Mouse (Mus musculus): ENCODE measurements around the gene Rpn1. TPM values are rescaled to one million over a fixed set of nuclear protein-coding genes. Genes with fewer than 3 reads are reported as not detected.
A peak's percentile ranks its signal among the peaks of the same experiment; 100 is the strongest.

Gene Rpn1
- polyA plus RNA-seq, 1 experiment from 2014 or later, result 468 TPM

DNA sequence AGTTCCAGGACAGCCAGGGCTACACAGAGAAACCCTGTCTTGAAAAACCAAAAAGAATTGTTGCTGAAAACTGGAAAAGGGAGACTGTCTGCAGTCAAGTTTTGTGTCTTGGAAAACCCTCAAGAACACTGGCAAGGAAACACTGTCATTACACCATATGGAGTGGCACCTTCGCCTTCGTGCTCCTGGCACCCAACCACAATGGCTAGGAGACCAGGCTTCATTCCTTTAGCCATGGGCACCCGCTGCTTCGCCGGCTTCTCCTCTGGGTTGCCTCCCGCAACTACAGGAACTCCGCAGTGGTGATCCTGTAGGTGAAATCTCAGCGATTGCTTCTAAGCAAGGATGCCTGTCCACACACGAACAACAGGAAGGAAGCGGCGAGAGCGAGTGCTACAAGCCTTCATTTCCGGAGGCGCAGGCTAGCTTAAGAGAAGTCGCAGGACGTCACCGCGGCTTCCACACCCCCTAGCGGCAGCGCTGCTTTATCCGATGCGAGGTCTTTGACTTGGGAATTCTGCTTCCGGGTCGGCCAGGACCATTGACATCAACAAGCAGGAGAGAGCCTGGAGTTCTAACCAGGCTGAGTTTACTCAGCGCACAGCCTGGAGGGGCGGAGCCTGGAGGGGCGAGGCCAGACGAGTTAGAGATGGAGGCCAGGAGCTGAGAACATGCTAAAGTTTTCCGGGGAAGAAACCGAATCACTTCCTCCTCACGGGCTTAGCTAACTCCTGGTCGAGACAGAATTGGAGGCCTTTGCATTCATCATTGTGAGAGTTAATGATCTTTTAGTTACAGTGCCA is 9.3 kb upstream of the Rpn1 start:
- H3K9me3 ChIP-seq (replicated peaks; ENCODE audit: control insufficient read depth, low read length), result no peaks in the 10 kb centered on the region
- peak; percentile 99 for ATAC-seq (ENCODE audit: insufficient read depth, low FRiP score)
- 4% methylated on average over 32 of the region's 32 CpGs for WGBS

DNA sequence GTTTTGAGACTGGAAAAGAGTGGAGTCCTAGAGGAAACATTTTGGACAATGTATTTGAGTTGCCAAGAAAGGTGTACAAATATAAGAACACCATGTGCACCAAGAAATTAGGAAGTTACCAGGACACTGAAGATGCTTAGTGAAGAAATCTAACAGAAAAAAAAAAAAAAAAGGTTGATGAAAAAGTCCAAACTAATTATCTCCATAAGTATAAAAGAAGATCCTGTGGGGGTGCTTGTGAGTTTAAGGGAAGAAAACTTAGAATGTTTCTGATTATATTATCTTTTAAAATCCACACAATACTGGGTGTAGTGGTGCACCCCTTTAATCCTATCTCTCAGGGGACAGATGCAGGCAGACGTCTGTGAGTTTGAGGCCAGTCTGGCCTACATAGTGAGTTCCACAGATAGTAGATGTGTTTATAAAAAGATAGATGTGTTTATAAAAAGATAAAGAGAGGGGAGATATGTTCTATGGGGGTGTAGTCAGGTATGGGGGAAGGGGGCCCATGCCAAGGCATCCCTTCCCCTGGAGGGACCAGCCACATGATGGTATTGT is 8.2 kb upstream of the Rpn1 start:
- no peaks in the 10 kb centered on the region for H3K9me3 ChIP-seq (replicated peaks; ENCODE audit: control insufficient read depth, low read length)
- H3K4me2 ChIP-seq (ENCODE audit: low read depth, low read length), result peak overlapping the region; percentile 88; the same call in 1 of the 2 replicates
- H3K4me1 ChIP-seq (ENCODE audit: control insufficient read depth, insufficient read depth, low read length), result 0 out of 2 replicates have a peak, but pooled peaks cover 3% of the 10 kb centered on the region
- H3K27me3 ChIP-seq (ENCODE audit: control insufficient read depth, insufficient read depth, low read length), result no peaks in the 10 kb centered on the region
- WGBS, result 64% methylated on average over 1 of the region's 1 CpGs
- no peak for ATAC-seq (ENCODE audit: insufficient read depth, low FRiP score)
- no peaks in the 10 kb centered on the region for H3K36me3 ChIP-seq (ENCODE audit: control insufficient read depth, insufficient read depth, low read length)
- no peak overlapping the region for H3K27ac ChIP-seq (ENCODE audit: low read length)
- no peak overlapping the region for H3K9ac ChIP-seq (ENCODE audit: low read length)
- no peak overlapping the region for H3K4me3 ChIP-seq (replicated peaks; ENCODE audit: low read length)

More for the DNA sequence above, 9.3 kb upstream of the Rpn1 start:
- Histone ChIP-seq H3K9ac (ENCODE audit: low read length) (peak overlapping the region; percentile 80), H3K36me3 (ENCODE audit: control insufficient read depth, insufficient read depth, low read length) (no peaks in the 10 kb centered on the region), H3K4me1 (ENCODE audit: control insufficient read depth, insufficient read depth, low read length) (0 out of 2 replicates have a peak, but pooled peaks cover 3% of the 10 kb centered on the region), H3K4me2 (ENCODE audit: low read depth, low read length) (peak overlapping the region; percentile 88), H3K27me3 (ENCODE audit: control insufficient read depth, insufficient read depth, low read length) (no peaks in the 10 kb centered on the region), H3K4me3 (replicated peaks; ENCODE audit: low read length) (peak overlapping the region; percentile 52), H3K27ac (ENCODE audit: low read length) (peak overlapping the region; percentile 86)

DNA sequence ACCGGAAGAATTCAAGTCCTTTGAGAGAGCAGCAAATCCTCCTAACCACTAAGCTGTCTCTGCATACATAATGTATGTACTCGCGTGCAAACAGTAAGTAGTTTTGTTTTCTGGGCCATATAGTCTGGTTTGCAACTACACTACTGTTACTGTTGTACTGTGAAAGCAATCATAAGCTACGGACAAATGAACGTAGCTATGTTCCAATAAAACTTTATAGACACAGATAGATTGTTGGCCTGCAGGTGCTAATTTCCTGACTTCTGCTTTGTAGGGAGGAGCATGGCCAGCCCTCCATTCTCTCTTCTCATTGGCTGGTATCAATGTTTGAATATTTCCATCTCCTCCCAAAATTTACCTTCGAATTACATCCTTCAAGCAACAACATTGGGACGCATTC is 1.2 kb upstream of the Rpn1 start:
- Histone ChIP-seq H3K9me3 (replicated peaks; ENCODE audit: control insufficient read depth, low read length) (no peaks in the 10 kb centered on the region), H3K4me3 (replicated peaks; ENCODE audit: low read length) (no peak overlapping the region), H3K36me3 (ENCODE audit: control insufficient read depth, insufficient read depth, low read length) (no peaks in the 10 kb centered on the region), H3K27me3 (ENCODE audit: control insufficient read depth, insufficient read depth, low read length) (no peaks in the 10 kb centered on the region), H3K27ac (ENCODE audit: low read length) (no peak overlapping the region), H3K9ac (ENCODE audit: low read length) (no peak overlapping the region), H3K4me2 (ENCODE audit: low read depth, low read length) (no peak overlapping the region), H3K4me1 (ENCODE audit: control insufficient read depth, insufficient read depth, low read length) (peaks cover 16% of the 10 kb centered on the region)
- no peak for ATAC-seq (ENCODE audit: insufficient read depth, low FRiP score)
- 88% methylated on average over 7 of the region's 7 CpGs for WGBS

DNA sequence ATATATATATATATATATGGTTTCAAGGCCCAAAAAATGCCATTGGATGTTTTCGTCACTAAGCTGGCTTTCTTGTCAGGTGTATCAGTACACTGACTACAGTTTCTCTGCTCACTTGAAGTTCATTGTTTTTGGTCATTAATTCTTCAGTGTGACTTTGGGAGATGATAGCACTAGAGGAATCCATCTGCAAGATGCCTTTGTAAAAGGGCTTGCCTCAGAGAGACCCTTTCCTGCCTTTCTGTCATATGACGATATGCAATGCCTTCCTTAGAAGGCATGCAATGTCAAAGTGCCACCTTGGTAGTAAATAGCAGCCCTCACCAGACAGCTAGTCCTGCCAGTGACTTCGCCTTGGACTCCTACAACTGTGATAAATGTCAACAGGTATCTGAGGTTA is 610 bp upstream of the Rpn1 start:
- Histone ChIP-seq H3K4me3 (replicated peaks; ENCODE audit: low read length) (peak overlapping the region; percentile 98), H3K4me1 (ENCODE audit: control insufficient read depth, insufficient read depth, low read length) (peaks cover 16% of the 10 kb centered on the region), H3K27ac (ENCODE audit: low read length) (no peak overlapping the region; the same call in 1 of the 2 replicates), H3K27me3 (ENCODE audit: control insufficient read depth, insufficient read depth, low read length) (no peaks in the 10 kb centered on the region), H3K36me3 (ENCODE audit: control insufficient read depth, insufficient read depth, low read length) (0 out of 2 replicates have a peak, but pooled peaks cover 4% of the 10 kb centered on the region), H3K4me2 (ENCODE audit: low read depth, low read length) (peak overlapping the region; percentile 51), H3K9me3 (replicated peaks; ENCODE audit: control insufficient read depth, low read length) (no peaks in the 10 kb centered on the region), H3K9ac (ENCODE audit: low read length) (no peak overlapping the region)
- ATAC-seq (ENCODE audit: insufficient read depth, low FRiP score), result no peak
- WGBS, result 60% methylated on average over 3 of the region's 3 CpGs

DNA sequence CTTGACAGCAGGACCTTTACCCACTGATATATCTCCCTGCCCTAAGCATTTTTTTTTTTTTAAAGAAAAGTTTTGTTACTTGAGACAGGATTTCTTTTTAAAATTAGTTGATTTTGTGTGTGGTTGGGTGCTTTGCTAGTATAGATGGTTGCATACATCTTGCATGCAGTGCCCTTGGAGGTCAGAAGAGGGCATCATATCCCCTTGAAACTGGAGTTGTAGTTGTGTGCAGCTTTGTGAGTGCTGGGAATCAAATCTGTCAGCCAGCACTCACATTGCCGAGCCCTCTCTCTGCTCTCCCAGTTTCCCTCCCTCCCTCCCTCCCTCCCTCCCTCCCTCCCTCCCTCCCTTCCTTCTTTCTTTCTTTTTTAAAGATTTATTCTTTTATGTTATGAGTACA is 4.7 kb downstream of the Rpn1 start:
- WGBS, result 72% methylated on average over 1 of the region's 1 CpGs
- H3K4me1 ChIP-seq (ENCODE audit: control insufficient read depth, insufficient read depth, low read length), result peaks cover 16% of the 10 kb centered on the region
- no peak for ATAC-seq (ENCODE audit: insufficient read depth, low FRiP score)
- H3K27me3 ChIP-seq (ENCODE audit: control insufficient read depth, insufficient read depth, low read length), result no peaks in the 10 kb centered on the region
- no peak overlapping the region for H3K4me2 ChIP-seq (ENCODE audit: low read depth, low read length)
- no peak overlapping the region for H3K9ac ChIP-seq (ENCODE audit: low read length)
- no peak overlapping the region for H3K27ac ChIP-seq (ENCODE audit: low read length)
- H3K9me3 ChIP-seq (replicated peaks; ENCODE audit: control insufficient read depth, low read length), result no peaks in the 10 kb centered on the region
- peaks cover 17% of the 10 kb centered on the region; the same call in 1 of the 2 replicates for H3K36me3 ChIP-seq (ENCODE audit: control insufficient read depth, insufficient read depth, low read length)
- H3K4me3 ChIP-seq (replicated peaks; ENCODE audit: low read length), result no peak overlapping the region

DNA sequence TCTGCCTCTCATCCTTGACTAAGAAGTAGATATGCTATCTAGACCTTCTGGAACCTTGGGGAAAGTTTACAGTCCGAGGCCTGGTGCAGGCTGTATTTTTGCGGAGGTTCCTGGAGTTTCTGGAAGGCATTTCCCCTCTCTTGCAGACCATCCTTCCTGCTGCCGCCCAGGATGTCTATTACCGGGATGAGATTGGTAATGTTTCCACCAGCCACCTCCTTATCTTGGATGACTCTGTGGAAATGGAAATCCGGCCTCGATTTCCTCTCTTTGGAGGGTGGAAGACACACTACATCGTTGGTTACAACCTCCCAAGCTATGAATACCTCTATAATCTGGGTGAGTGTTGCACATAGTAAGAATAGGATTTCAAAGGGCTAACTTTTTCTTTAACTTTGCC is 11.1 kb downstream of the Rpn1 start:
- Histone ChIP-seq H3K27me3 (ENCODE audit: control insufficient read depth, insufficient read depth, low read length) (no peaks in the 10 kb centered on the region), H3K4me2 (ENCODE audit: low read depth, low read length) (no peak overlapping the region), H3K4me1 (ENCODE audit: control insufficient read depth, insufficient read depth, low read length) (no peaks in the 10 kb centered on the region), H3K36me3 (ENCODE audit: control insufficient read depth, insufficient read depth, low read length) (peaks cover 23% of the 10 kb centered on the region), H3K4me3 (replicated peaks; ENCODE audit: low read length) (no peak overlapping the region), H3K27ac (ENCODE audit: low read length) (no peak overlapping the region), H3K9ac (ENCODE audit: low read length) (no peak overlapping the region), H3K9me3 (replicated peaks; ENCODE audit: control insufficient read depth, low read length) (no peaks in the 10 kb centered on the region)
- no peak for ATAC-seq (ENCODE audit: insufficient read depth, low FRiP score)
- WGBS, result 88% methylated on average over 7 of the region's 7 CpGs

DNA sequence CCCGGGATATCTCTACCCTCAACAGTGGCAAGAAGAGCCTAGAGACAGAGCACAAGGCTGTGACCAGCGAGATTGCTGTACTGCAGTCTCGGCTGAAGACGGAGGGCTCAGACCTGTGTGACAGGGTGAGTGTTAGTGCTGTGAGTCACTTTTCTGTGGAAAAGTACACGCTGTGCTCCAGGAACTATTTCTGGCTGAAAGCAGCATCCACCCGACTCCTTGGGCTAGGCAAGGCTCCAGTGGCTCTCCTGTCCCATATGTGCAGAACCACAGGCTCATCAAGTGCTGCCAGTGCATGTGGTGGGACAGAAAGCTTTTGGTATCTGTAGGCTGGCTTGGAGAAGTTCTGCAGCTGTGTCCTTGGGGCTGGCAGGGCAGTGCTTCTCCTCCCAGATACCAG is 17.8 kb downstream of the Rpn1 start:
- no peaks in the 10 kb centered on the region for H3K27me3 ChIP-seq (ENCODE audit: control insufficient read depth, insufficient read depth, low read length)
- H3K36me3 ChIP-seq (ENCODE audit: control insufficient read depth, insufficient read depth, low read length), result peaks cover 41% of the 10 kb centered on the region

DNA sequence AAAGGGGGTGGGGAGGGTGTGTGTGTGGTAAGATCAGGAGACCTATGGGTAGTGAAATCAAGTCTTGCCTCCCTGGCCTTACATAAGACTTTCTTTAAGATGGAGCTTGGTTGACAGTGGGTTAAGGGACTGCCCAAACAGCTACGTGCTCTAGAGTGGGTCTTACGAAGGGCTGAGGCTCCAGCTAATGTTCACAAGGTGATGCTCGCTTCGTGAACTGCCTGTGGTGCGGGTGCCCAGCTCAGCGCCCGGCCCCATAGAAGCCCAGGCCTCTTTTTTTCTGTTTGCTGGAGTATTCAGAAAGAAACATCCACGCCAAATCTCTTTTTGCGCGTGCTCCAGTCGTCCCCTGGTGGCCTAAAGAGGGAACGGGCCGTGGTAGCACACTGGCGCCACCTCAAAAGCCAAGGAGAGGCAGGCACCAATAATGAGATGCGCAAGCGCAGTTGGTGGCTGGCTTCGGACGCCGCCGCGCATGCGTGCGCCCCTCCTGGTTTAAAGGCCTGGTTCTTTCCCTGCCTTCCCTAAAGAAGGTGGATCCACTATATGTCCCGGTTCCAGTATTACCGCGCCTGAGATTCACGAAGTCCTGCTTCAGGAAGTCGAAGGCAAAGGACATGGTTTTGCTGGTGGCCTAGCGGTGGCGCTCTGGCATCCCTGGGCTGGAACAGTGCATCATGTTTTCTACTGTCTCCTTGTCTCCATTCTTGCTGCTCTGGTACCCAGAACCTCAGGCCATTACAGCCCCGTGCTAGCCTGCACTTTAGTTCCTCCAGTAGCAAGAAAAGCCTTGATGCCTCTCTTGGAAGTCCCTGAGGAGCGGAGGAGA is 21.7 kb downstream of the Rpn1 start:
- 8% methylated on average over 32 of the region's 32 CpGs for WGBS

More for the DNA sequence above, 17.8 kb downstream of the Rpn1 start:
- no peak for ATAC-seq (ENCODE audit: insufficient read depth, low FRiP score)
- Histone ChIP-seq H3K9me3 (replicated peaks; ENCODE audit: control insufficient read depth, low read length) (no peaks in the 10 kb centered on the region), H3K4me2 (ENCODE audit: low read depth, low read length) (no peak overlapping the region), H3K27ac (ENCODE audit: low read length) (no peak overlapping the region), H3K4me1 (ENCODE audit: control insufficient read depth, insufficient read depth, low read length) (peaks cover 2% of the 10 kb centered on the region; the same call in 1 of the 2 replicates), H3K9ac (ENCODE audit: low read length) (no peak overlapping the region), H3K4me3 (replicated peaks; ENCODE audit: low read length) (no peak overlapping the region)
- WGBS, result 87% methylated on average over 6 of the region's 6 CpGs

More for the DNA sequence above, 21.7 kb downstream of the Rpn1 start:
- Histone ChIP-seq H3K4me1 (ENCODE audit: control insufficient read depth, insufficient read depth, low read length) (peaks cover 2% of the 10 kb centered on the region; the same call in 1 of the 2 replicates), H3K27me3 (ENCODE audit: control insufficient read depth, insufficient read depth, low read length) (no peaks in the 10 kb centered on the region), H3K36me3 (ENCODE audit: control insufficient read depth, insufficient read depth, low read length) (peaks cover 25% of the 10 kb centered on the region), H3K9me3 (replicated peaks; ENCODE audit: control insufficient read depth, low read length) (no peaks in the 10 kb centered on the region), H3K27ac (ENCODE audit: low read length) (peak overlapping the region; percentile 59), H3K4me2 (ENCODE audit: low read depth, low read length) (peak overlapping the region; percentile 53), H3K9ac (ENCODE audit: low read length) (peak overlapping the region; percentile 68), H3K4me3 (replicated peaks; ENCODE audit: low read length) (peak overlapping the region; percentile 31)
- peak; percentile 88 for ATAC-seq (ENCODE audit: insufficient read depth, low FRiP score)
